Mouse (Mus musculus) embryo, embryonic 9.5 days (tissue): ENCODE data around the gene Bclaf1.

Experiments used
- DNase-seq: peaks from one replicate; pipeline ENCODE4 v3.0.0-alpha.2; 2017; ENCODE audit errors: extremely low spot score

Bclaf1 gene

DNA sequence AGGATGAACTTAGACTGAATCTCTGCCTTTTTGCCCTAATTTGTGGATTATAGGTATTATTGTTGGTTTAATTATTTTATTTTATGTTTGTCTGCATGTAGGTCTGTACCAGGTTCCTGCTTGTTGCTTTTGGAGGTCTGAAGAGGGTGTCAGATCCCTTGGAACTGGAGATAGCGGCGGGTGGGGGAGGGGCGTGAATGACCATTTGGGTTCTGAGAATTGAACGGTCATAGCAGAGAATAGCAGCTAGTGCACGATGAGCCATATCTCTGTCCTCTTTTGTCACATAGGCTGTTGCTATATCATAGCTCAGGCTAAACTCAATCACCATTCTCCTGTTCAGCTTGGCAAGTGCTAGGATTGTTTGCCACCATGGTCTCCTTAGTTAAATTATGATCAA is 5.2 kb downstream of the Bclaf1 start:
- no peak for DNase-seq

GRCm38 (mm10) chr10:20326226-20326625 is 14.0 kb downstream of the Bclaf1 start:
- no peak for DNase-seq

DNA sequence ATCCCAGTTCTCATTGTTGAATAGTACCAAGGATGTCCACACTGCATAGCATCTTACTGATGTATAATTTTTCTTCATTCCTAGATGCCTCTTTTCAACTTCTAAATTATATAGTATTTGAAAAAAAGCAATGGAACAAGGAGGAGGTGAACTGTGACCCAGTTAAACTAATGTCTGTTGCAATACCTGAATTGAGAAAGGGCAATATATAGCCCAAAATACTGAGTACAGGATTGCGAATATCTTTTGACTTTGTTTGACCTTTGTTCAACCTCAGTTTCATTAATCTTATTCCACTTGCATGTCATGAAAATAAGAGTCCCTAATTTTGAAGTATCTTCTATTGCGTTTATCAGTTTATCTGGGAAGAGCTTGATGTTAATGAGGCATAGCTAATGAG is 19.0 kb downstream of the Bclaf1 start:
- no peak for DNase-seq

DNA sequence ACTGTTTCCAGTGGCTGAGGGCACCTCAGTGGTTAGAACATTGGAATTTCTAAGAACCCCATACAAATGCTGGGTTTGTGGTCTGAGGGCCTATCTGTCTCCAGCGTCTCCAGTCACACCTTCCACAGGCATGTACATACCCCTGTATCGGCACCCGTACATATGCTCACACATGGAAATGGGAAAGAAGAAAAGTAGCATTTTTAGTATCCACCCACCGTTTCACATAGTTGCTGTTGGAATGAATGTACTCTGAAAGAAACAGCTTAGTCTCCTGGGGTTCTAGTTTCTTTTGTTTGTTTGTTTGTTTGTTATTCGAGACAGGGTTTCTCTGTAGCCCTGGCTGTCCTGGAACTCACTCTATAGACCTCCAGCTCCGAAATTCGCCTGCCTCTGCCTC is 25.6 kb downstream of the Bclaf1 start:
- no peak for DNase-seq

DNA sequence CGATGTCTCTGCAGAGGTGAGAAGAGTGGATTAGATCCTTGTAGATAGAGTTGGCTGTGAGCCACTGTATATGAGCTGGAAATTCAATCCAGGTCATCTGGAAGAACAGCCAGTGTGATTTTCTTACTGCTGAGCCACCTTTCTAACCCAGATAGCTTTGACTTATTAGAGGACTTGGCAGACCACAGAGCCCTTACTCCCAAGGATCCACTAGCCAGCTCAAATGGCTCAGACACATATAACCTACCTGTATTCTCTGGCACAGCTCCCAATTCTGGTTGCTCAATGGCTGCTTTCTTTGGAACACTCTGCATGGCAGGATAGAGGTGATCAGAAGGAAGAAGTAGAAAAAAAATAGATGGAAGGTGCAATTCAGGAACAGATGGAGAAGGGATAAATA is 33.5 kb downstream of the Bclaf1 start:
- no peak for DNase-seq

DNA sequence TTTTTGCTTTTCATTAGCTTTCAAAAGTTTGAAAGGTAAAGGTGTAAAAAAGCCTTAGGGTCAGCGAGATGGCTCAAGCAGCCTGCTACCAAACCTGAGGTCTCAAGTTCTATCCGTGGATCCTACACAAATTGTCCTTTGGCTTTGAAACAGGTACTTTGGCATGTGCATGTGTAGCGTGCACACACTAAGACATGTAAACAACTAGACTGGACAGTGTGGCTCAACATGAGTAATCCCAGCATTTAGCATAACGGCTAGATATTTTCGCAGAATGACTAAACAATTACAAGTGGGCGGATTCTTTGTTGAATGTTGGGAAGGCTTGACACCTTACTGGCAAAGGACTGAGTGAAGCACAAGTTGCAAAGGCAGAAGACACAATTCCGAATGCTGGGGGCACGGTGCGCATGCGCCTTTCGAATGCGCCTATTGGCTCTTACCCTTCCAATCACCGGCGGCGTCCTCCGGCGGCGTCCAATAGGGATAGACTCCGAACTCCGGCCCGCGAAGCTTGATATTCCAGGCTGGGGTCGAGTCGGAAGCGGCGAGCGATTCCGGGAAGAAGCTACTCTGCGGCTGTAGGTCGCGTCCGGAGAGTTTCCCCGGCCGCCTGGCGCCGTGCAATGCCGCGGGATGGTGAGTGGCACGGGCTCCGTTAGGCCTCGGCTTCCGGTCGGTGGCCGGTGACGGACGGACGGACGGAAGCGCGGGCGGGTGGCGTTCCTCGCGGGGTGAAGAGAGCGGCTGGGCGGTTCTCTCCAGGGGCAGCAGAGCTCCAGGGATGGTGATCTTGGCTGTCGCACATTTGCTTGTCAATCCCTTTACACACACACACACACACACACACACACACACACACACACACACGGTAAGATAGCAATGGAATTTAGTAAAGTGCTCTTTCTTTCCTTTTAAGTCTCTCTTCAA is 35.3 kb downstream of the Bclaf1 start, which contains the start of gene Mtfr2:
TSS of gene Mtfr2 (plus strand) at position 486 of the 930 bp plus-strand sequence.
- peak; percentile 92 for DNase-seq

DNA sequence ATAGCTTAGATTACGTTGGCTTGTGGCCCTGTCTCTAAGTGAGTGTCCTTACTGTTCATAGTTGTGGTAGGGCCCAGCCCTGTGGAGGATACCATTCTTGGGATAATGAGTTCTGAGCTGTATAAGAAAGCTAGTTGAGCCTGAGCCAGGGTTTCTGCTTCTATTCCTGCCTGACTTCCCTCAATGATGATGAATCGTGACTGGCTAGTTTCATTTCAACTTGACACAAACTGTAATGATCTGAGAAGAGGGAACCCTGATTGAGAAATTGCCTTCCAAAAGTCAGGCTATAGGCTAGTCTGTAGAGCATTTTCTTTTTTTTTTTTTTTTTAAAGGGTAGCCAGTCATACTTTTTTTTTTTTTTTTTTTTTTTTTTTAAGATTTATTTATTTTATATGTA is 36.6 kb downstream of the Bclaf1 start:
- no peak for DNase-seq

- DNase-seq: no peak
Measured at GRCm38 (mm10) chr10:20361542-20362449, 49.5 kb downstream of the Bclaf1 start.

GRCm38 (mm10) chr10:20362450-20363118 is 50.3 kb downstream of the Bclaf1 start:
- no peak for DNase-seq

DNA sequence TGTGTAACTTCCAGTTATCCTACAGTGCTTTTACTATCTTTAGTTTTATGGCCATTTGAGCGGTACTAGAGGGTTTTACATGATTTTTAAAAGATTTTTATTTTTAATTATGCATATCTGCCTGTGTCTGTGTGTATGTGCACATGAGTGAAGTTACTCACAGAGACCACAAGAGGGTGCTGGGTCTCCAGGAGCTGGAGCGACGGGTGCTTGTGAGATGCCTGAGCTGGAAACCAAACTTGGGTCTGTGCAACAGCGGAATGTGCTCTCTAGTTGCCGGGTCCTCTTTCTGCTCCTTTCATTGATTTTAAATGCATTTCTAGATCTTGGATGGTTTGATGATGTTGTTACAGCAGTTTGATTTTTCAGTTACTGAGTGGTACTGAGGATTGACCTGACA is 59.8 kb downstream of the Bclaf1 start:
- DNase-seq: no peak

DNA sequence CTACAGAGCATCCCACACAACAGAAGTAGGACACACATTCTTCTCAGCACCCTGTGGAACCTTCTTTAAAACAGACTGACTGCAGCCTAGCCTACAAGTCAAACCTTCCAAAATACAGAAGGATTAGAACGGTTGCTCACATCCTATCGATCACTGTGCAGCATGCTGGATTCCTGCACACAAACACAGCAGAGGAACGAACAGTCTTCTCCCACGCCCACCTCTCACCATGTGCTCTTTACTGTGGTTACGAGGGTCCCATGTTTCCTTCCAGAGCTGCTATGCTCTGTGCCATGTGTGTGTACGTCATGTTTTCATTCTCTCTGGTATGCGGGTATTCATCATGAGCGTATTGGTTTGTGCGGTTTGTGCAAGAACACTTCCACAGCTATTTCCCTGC is 65.4 kb downstream of the Bclaf1 start:
- DNase-seq: no peak

DNA sequence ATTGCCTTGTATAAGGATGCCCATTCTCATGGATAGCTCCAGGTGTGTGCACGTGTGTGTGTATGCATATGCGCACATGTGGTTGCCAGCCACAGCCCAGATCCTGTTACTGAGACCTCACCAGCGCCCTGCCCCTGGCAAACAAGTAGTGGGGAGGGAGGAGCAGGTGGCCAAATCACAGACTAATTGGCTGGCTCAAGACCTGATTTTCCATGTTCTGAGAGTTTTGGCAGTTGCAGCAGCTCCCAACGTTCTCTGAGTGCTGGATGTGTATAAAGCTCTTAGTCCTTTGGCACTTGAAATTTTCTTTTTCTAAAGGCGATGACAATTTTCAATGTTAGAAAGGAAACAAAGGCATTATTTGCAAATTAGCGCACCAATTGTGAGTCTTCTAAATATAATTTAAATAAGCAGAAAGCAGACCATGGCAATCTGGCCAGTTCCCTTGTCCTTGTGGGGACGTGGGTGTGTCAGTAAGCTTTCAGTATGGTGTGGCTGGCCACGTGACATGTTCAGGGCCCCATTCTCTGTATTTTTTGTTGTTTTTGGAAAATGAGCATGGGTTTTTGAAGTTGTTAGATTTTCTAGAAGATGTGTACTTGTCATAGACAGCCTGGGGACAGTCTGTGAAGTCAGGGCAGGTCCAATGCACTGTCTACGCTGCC is 66.9 kb downstream of the Bclaf1 start:
- DNase-seq: no peak

- no peak for DNase-seq
Measured at GRCm38 (mm10) chr10:20380798-20381197, 68.5 kb downstream of the Bclaf1 start.

DNA sequence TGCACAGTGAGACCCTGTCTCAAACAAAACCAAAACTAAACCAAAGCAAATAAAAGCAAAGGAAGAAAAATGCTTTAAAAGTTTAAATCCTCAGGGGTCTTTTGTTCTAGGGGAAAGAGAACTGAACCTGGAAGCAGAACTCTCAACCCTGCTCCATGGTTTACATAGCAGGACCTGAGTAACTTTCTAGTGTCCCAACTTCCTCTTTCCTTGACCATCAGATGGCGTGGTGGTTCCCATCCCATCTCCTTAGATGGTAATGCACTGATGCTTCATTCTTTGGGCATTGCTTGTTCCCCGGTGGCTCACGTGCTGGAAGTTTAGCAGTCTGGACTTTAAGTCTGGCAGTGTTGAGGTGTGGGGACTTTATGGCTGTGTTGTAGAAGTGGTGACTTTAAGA is 69.1 kb downstream of the Bclaf1 start:
- no peak for DNase-seq

DNA sequence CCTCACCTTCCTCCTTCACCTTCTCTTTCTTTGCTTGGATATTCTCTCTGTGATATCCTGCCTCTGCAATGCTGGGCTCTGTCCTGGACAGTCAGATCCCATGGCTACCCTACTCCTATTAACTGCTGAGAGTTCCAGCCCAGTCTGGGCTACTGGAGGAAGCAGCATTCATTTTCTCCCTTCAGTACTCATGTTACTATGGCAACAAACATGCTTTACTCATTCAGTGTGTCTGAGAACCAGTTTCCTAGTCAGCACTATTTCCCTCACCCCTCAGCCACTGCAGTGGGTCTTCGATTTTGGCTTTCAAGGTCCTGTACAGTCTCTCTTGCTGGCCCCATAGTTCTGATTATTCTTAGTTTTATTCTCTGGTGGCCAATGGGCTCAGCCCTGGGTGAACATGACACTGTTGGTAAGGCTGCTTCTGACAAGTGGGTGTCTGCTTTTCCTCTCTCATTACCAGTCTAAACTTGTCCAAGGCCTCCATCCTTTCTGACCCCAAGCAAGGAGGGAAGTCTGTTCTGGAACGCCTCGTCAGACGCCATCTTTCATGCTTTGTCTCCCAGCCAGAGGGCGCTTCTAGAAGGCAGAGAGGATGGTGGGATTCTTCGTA is 70.6 kb downstream of the Bclaf1 start:
- DNase-seq: no peak

- no peak for DNase-seq
Measured at GRCm38 (mm10) chr10:20390568-20390967, 78.3 kb downstream of the Bclaf1 start.
